ENCODE assay signal across 10 mouse cellular contexts in the genomic region with DNA sequence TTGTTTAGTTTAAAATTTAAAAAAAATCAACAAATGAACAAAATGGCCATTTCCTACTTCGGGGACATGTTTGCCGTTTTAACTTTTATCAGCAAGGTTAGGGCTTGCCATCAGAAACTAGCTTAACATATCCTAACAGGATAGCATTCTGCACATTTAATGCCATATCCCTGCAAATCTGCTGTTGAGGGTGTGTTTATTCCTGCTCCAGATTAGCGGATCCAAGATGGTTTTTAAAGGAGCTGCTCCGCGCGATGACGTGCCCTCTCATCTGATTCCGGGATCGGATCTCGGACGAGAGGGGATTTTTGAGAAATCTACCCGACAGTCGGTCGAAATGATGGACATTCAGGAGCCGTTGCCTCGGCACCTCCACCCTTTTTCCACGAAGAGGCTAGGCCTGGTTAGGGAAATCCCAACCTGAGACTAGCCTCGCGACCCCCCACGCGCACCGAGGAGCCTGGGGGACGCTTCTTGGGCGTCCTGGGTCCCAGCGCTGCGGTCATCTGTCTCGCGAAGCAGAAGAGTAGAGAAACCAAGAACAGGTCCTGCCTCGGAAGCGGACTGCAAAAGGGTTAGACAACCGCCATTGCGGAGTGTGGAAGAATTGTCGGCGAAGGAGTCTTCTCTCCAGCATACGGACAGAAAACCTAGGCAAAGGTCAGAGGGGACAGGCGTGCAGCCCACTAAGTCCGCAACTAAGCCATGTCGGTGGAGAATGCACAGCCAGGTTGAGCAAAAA. TPM values are rescaled to one million over a fixed set of nuclear protein-coding genes. Genes with fewer than 3 reads are reported as not detected.
DNase-seq lines count a peak whose midpoint lies in the region; ATAC-seq lines count a peak whose summit lies in the region.
"Had no signal": no experiment of that assay in that cellular context is flagged by ENCODE, and none has a peak within 500 bp of the region (broad histone marks: within the 10 kb centered on the region; RNA-seq: fewer than 3 reads in every experiment).

No protein-coding gene starts in this region.

- 2% methylated on average over 38 of the region's 38 CpGs for WGBS in forebrain, embryonic 12.5 days
- WGBS in limb, embryonic 12.5 days = 1% methylated on average over 38 of the region's 38 CpGs
- WGBS in stomach, embryonic 16.5 days = 3% methylated on average over 38 of the region's 38 CpGs

- no peak for DNase-seq in gastrocnemius, postnatal 36 days
- no peak for DNase-seq in right cerebral cortex, adult 2 months (ENCODE audit: low spot score in 2 of 2)

- peak overlapping the region; percentile 94 for H3K27ac ChIP-seq in forebrain, embryonic 12.5 days
- no peak overlapping the region for H3K27ac ChIP-seq in limb, embryonic 12.5 days
- H3K27ac ChIP-seq in stomach, embryonic 16.5 days (ENCODE audit: low read length) = no peak overlapping the region
- H3K27ac ChIP-seq: macrophage had no signal

- peak overlapping the region; percentile 78 for H3K9ac ChIP-seq in forebrain, embryonic 12.5 days
- no peak overlapping the region for H3K9ac ChIP-seq in limb, embryonic 12.5 days (replicated peaks)
- peak overlapping the region; percentile 54 for H3K9ac ChIP-seq in stomach, embryonic 16.5 days (ENCODE audit: low read length)

- H3K27me3 ChIP-seq in megakaryocyte, embryonic 14.5 days (replicated peaks) = peaks cover 76% of the 10 kb centered on the region
- H3K27me3 ChIP-seq in forebrain, embryonic 12.5 days = peaks cover 7% of the 10 kb centered on the region; the same call in 1 of the 2 replicates
- H3K27me3 ChIP-seq in limb, embryonic 12.5 days = peaks cover 95% of the 10 kb centered on the region
- peaks cover 73% of the 10 kb centered on the region for H3K27me3 ChIP-seq in stomach, embryonic 16.5 days (ENCODE audit: control insufficient read depth, insufficient read depth, low read length)

- peak overlapping the region; percentile 67 for H3K4me3 ChIP-seq in megakaryocyte, embryonic 14.5 days (replicated peaks)
- peak overlapping the region; percentile 46 for H3K4me3 ChIP-seq in forebrain, embryonic 12.5 days (replicated peaks)
- H3K4me3 ChIP-seq in limb, embryonic 12.5 days (replicated peaks) = peak overlapping the region; percentile 17; the same call in 1 of the 2 replicates
- peak overlapping the region; percentile 42 for H3K4me3 ChIP-seq in stomach, embryonic 16.5 days (replicated peaks; ENCODE audit: low read length)

- no peak for ATAC-seq in megakaryocyte, adult 5-6 weeks (ENCODE audit: poor library complexity, severe bottlenecking)
- no peak for ATAC-seq in forebrain, embryonic 12.5 days (ENCODE audit: low FRiP score)
- ATAC-seq in limb, embryonic 12.5 days (ENCODE audit: insufficient number of reproducible peaks, insufficient read depth, low FRiP score, low TSS enrichment, low read depth) = no peak
- ATAC-seq in stomach, embryonic 16.5 days (ENCODE audit: insufficient read depth, low FRiP score) = no peak
- ATAC-seq in CD4-positive, CD25-positive, alpha-beta regulatory T cell, adult 4 months = no peak

- peaks cover 18% of the 10 kb centered on the region for H3K9me3 ChIP-seq in megakaryocyte, embryonic 14.5 days
- H3K9me3 ChIP-seq in forebrain, embryonic 12.5 days = no peaks in the 10 kb centered on the region
- H3K9me3 ChIP-seq in limb, embryonic 12.5 days = no peaks in the 10 kb centered on the region
- H3K9me3 ChIP-seq in stomach, embryonic 16.5 days (replicated peaks; ENCODE audit: control insufficient read depth, low read length) = no peaks in the 10 kb centered on the region

- no peaks in the 10 kb centered on the region for H3K36me3 ChIP-seq in megakaryocyte, embryonic 14.5 days (replicated peaks; ENCODE audit: low read length)
- no peaks in the 10 kb centered on the region for H3K36me3 ChIP-seq in forebrain, embryonic 12.5 days (replicated peaks)
- no peaks in the 10 kb centered on the region for H3K36me3 ChIP-seq in limb, embryonic 12.5 days
- no peaks in the 10 kb centered on the region for H3K36me3 ChIP-seq in stomach, embryonic 16.5 days (ENCODE audit: control insufficient read depth, insufficient read depth, low read length)

- H3K4me1 ChIP-seq in megakaryocyte, embryonic 14.5 days = peaks cover 9% of the 10 kb centered on the region
- H3K4me1 ChIP-seq in forebrain, embryonic 12.5 days = peaks cover 91% of the 10 kb centered on the region
- peaks cover 9% of the 10 kb centered on the region for H3K4me1 ChIP-seq in limb, embryonic 12.5 days (replicated peaks)
- H3K4me1 ChIP-seq in stomach, embryonic 16.5 days (ENCODE audit: control insufficient read depth, insufficient read depth, low read length) = no peaks in the 10 kb centered on the region

- intact Hi-C loops in gastrocnemius, postnatal 36 days (cut with DNase I) = no loop called here

- peak overlapping the region; percentile 89 for H3K4me2 ChIP-seq in forebrain, embryonic 12.5 days
- H3K4me2 ChIP-seq in limb, embryonic 12.5 days = peak overlapping the region; percentile 39
- peak overlapping the region; percentile 55 for H3K4me2 ChIP-seq in stomach, embryonic 16.5 days (ENCODE audit: low read depth, low read length)

RNA-seq across cellular contexts. Expression of a gene that starts 8.3 kb away (rescaled TPM):
- polyA plus RNA-seq in megakaryocyte, embryonic 14.5 days (2012; ENCODE audit: insufficient read depth, low replicate concordance) = not detected in 2 replicates
- not detected in 2 replicates for total RNA-seq in megakaryocyte, adult 5-6 weeks (2015)
- total RNA-seq in megakaryocyte, adult 5-6 weeks (2017) = not detected in 2 replicates
- polyA plus RNA-seq in forebrain, embryonic 12.5 days (2016; fragmentation: Nextera tagmentation; extraction: Ambion mirVana) = 75.5 and 77.0 TPM in 2 replicates
- 0.52 and 0.90 TPM in 2 replicates for polyA plus RNA-seq in limb, embryonic 12.5 days (2016; fragmentation: Nextera tagmentation; extraction: Ambion mirVana)
- 7.7 and 8.6 TPM in 2 replicates for polyA plus RNA-seq in stomach, embryonic 16.5 days (2015; fragmentation: Nextera tagmentation; extraction: Ambion mirVana)
- polyA plus RNA-seq in CD4-positive, CD25-positive, alpha-beta regulatory T cell, adult 4 months (2017; shearing (Covaris generic)) = not detected
- not detected for total RNA-seq in gastrocnemius, postnatal 36 days (2021)
- total RNA-seq: common myeloid progenitor, adult 5-6 weeks had no signal
- polyA plus RNA-seq: macrophage had no signal

Comparison
In these comparisons a context has a peak if more than half of its experiments do, and no peak if none do; other contexts are left out.
1. H3K4me3 ChIP-seq: peak in every context shown above with its lines; median percentile 67 in megakaryocyte, embryonic 14.5 days; 46 in forebrain, embryonic 12.5 days; 42 in stomach, embryonic 16.5 days; 17 in limb, embryonic 12.5 days.
2. H3K4me2 ChIP-seq: peak in every context shown above with its lines; median percentile 89 in forebrain, embryonic 12.5 days; 55 in stomach, embryonic 16.5 days; 39 in limb, embryonic 12.5 days.